Mouse (Mus musculus) hematopoietic stem cell, adult 5-6 weeks (primary cell): Measurements from ENCODE around the gene Sec24b. TPM values are rescaled to one million over a fixed set of nuclear protein-coding genes. Genes with fewer than 3 reads are reported as not detected.
A peak's percentile ranks its signal among the peaks of the same experiment; 100 is the strongest.

Experiments used
- ATAC-seq, 2 experiments: fragments of 125-278 bp in 1 of 2; replicated peaks in 1 of 2; 2 replicates each; pipeline ENCODE4 v1.8.0; 2016 to 2017; ENCODE audit warnings: inconsistent platforms in 2 of 2, mild to moderate bottlenecking in 2 of 2, moderate number of reproducible peaks in 2 of 2, low read depth in 1 of 2, moderate TSS enrichment in 1 of 2; ENCODE audit not compliant: low FRiP score in 2 of 2, poor library complexity in 2 of 2, severe bottlenecking in 2 of 2, insufficient read depth in 1 of 2, low TSS enrichment in 1 of 2
- total RNA-seq: library from RNA; stranded (forward); fragments of 172-1452, 232-1000 nt; gene quantifications from 2 replicates; pipeline ENCODE4 v1.2.3, GENCODE M21; 2017

Sec24b gene
- total RNA-seq, 1 experiment from 2014 or later = 43.0 TPM

DNA sequence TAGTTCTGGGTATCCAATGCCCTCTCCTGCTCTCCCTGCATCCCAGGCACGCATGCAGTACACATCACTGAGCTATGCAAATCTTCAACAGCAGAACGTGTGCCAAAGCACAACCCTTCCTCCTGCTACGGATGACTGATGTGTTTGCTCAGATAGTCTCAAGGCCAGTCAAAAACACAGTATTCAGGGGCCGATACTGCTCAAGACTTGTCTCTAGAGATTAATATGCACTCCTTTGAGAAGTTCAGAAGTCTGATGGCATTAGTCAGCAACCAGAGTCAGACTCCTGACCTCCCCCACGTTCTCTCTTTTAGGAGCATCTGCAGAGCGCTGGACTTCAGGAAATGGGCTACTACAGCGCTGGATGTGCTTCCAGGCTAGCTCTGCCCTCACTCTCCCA is 63.4 kb downstream of the Sec24b start:
- ATAC-seq = no peak

DNA sequence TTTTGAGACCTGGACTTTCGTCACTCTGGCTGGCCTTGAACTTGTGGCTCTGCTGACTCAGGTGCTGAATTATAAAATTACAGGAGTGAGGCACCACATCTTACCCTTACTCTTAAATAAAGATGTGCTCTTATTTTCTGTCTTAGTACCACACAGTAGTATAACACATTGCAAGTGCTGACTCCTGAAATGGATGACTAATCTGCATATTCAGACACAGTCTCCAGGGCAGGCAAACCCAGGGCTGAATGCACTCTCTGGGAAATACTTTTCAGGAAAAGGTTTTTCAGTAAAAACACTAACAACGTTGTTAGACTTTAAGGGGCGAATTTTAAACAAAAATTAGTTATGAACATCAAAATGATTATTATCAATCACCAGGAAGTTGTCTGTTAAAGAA is 64.0 kb downstream of the Sec24b start:
- ATAC-seq = no peak

- no peak for ATAC-seq
These were observed 74.1 kb downstream of the Sec24b start for GRCm38 (mm10) chr3:129987297-129987696.

- no peak for ATAC-seq
These were observed 76.0 kb downstream of the Sec24b start for GRCm38 (mm10) chr3:129985335-129985734.

GRCm38 (mm10) chr3:129984797-129985196 is 76.6 kb downstream of the Sec24b start:
- peak; percentile 32 to 67; a peak in 2 of 4 replicates for ATAC-seq

GRCm38 (mm10) chr3:129982271-129982670 is 79.1 kb downstream of the Sec24b start:
- ATAC-seq = no peak

DNA sequence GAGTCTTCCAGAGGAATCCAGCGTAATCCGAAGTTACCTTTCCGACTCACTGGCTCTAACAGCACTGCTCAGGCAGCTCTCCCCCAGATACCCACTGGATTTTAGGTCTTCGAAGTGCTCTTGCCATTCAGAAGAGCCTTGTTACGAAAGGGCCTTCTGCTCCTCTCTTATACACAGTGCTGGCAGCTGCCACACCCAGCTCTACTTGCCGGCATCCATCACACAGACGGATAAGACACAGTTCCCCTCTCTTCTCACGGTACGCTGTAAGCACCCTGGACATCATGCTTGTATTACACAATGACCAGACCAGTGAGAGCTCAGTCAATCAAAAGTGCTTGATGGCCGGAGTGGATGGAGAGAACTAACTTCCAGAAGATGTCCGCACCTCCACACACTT is 79.6 kb downstream of the Sec24b start:
- ATAC-seq = no peak

DNA sequence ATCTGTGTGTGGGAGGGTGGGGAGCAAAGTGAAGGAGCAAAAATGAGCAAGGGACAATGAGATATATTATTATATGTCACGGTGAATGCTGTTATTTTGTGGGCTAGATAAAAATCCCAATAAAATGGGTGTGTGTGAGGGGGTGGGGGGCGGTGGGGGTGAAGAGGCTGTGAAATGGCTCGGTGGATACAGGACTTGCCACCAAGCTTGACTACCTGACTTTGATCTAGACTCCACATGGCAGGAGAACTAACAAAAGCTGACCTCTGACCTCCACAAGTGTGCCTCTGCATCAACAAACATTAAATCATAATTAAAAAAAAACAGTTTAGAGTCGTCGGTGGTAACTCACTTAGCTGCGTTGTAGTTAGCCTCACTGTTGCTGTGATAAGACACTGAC is 81.8 kb downstream of the Sec24b start:
- no peak for ATAC-seq

DNA sequence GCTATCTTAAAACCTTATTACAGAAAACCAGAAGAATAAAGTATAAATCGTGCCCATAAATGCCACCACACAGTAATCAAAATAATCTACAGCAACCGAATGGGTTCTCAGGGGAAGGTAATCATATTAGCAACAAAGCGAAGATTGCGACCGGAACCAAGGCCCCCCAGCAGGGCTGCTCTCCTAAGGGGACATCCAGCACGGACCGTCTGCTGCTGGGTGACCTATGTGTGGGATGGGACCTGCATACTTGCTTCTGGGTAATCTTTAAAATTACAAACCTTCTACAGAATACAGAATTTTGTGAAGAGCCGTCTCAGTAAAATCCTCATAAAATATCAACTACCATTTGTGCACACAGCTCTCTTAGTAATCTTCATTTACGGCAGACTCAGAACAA is 82.6 kb downstream of the Sec24b start:
- no peak for ATAC-seq

DNA sequence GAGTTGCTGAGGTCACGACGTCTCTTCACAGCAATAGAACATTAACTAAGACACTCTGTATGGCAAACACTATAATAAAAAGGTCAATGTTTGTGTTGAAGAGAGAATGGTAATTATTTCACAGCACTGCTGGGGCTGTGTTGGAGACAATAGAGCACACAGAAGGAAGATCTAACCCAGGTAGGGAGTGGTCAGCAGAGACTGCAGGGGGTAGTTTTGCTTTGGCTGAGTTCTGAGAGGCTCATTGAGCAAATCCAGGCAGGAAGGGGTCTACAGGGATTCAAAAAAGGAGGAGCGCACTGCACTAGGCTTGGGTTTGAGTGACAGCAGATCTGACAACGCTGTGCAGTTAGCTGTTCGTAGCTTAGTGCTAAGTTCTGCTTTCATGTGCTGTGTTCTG is 85.0 kb downstream of the Sec24b start:
- no peak for ATAC-seq

DNA sequence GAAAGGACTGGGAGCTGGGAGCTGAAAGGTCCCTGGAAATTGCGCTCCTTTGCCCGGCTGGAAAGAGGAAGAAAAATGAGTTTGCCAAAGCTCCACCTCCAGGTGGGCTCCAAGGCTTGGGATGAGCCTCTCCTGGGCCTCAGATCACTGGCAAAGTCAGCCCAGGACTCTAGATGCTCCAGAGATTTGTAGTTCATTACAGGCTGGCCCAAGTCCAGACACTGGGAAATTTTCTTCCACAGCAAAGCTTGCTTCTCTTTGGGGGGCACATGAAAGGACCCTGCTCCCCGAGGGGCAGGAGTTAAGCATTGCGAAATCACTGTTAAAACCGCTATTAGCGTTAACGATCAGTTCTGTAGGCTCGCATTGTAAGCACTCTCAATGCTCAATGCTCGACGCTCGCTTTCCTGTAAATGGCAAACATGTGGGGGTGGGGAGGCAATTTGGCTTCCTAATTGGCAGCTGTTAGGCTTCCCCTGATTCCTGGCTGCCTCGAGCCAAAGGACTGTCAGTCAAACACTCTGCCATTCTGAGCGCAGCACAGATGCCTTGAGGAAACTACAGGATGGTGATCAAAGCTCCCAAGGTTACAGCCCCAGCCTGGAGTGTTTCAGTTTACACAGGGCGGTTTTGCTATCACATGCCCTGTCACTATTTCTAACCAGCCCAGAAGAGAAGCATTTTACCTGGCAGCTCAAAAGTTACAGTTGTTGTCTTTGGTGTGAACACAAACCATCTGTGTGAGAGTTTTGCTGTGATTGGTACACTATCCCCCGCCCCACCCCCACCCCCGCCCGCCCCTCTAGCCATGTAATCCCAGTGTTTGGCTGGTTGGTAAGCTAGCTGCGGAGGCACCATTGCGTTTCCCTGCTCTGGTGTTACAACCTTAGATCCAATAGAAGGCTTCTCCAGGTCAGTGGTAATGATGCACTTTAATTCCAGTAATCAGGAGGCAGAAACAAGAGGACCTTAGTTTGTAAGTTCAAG is 90.5 kb downstream of the Sec24b start:
- ATAC-seq = peak in 1 of 2 experiments; percentile 23; a peak in 2 of 4 replicates

- peak; percentile 71 to 74 for ATAC-seq
These were observed 91.6 kb downstream of the Sec24b start, which contains the start of gene Mcub for GRCm38 (mm10) chr3:129969432-129970395. Gene Mcub (minus strand): TSS chr3:129970206.

GRCm38 (mm10) chr3:129969031-129969430 is 92.3 kb downstream of the Sec24b start:
- ATAC-seq = 0 out of 4 replicates have a peak, but pooled peaks of 1 of the 2 experiments have one; percentile 6

GRCm38 (mm10) chr3:129967874-129968273 is 93.5 kb downstream of the Sec24b start:
- ATAC-seq = no peak

DNA sequence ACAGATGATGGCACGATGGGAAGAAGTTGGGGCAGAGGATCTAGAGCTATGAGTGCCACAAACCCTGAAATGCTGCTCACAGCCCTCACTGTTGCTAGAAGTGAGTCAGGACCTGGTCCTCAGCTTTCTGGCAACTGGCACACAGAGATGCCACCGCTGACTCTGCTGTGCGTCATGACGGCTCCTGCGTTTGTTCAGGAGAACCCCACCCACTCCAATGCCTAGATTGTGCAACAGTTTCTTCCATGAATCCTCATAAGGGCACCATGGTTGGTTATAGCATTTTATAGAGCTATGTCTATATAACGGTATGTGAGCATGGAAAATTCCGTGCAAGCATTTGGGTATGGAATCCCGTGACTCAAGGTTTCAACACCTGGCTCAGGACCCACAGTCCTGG is 96.7 kb downstream of the Sec24b start:
- no peak for ATAC-seq

GRCm38 (mm10) chr3:129962533-129962932 is 98.8 kb downstream of the Sec24b start:
- ATAC-seq = no peak

DNA sequence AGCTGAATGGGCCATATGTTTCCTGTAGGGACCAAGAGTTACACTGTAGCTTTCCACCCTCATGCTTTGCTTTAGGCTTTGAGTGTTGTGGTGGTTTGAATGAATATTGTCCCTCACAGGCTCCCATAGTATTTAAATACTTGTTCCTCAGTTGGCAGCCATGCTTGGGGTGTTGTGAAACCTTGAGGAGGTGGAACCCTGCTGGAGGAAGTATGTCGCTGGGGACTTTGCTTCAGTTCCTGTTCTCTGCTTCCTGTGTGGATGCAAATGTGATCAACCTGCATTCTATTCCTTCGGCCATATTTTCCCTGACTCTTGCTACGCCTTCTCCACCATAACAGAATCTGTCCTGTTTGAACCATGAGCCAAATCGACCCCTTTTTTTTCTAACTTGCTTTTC is 108.1 kb downstream of the Sec24b start:
- ATAC-seq = no peak
